Mouse (Mus musculus): ENCODE measurements around the gene Olfr62. TPM values are rescaled to one million over a fixed set of nuclear protein-coding genes. Genes with fewer than 3 reads are reported as not detected.

Olfr62 gene
- polyA plus RNA-seq, 1 experiment from 2014 or later = not detected

GRCm38 (mm10) chr4:118692412-118692973 lies 33.7 kb downstream of the Olfr62 start, which contains the start of gene Olfr1342:
TSS of gene Olfr1342 (minus strand) at chr4:118692756.
- Histone ChIP-seq H3K4me2 (no peak within 1 kb of the TSS), H3K36me3 (no peaks in the 10 kb centered on the region), H3K9ac (no peak within 1 kb of the TSS), H3K27me3 (no peaks in the 10 kb centered on the region), H3K9me3 (no peaks in the 10 kb centered on the region), H3K4me1 (replicated peaks) (no peaks in the 10 kb centered on the region), H3K4me3 (no peak within 1 kb of the TSS), H3K27ac (replicated peaks) (no peak within 1 kb of the TSS)
- 55% methylated on average over 12 of the region's 12 CpGs for WGBS
- no peak for ATAC-seq (ENCODE audit: low read depth)

GRCm38 (mm10) chr4:118693812-118694211 lies 35.1 kb downstream of the Olfr62 start:
- ATAC-seq (ENCODE audit: low read depth) = no peak
- Histone ChIP-seq H3K9ac (no peak overlapping the region), H3K27ac (replicated peaks) (no peak overlapping the region), H3K4me3 (no peak overlapping the region), H3K27me3 (no peaks in the 10 kb centered on the region), H3K9me3 (no peaks in the 10 kb centered on the region), H3K36me3 (no peaks in the 10 kb centered on the region), H3K4me1 (replicated peaks) (no peaks in the 10 kb centered on the region), H3K4me2 (no peak overlapping the region)
- WGBS = 35% methylated on average over 2 of the region's 2 CpGs

DNA sequence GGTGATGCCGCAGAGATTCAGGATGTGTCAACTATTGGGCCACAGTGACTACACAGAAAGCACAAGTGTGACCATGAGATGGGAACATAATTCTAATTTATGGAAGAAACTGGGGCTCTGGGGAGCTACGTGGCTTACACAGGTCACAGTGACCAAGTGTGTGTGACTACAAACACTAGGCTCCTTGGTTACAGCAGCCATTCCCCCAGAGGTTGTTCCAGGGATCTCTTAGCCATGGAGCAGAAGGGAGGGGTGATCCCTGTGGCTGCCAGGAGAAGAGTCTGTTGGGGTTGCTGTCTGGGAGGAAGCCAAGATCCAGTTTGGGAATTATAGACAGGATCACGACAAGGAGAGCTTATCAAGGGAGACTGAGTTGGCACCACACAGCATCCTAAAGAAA lies 44.5 kb downstream of the Olfr62 start, which contains the start of gene Olfr1341:
TSS of gene Olfr1341 (plus strand) at position 301 of the 400 bp plus-strand sequence.
- Histone ChIP-seq H3K4me3 (no peak within 1 kb of the TSS), H3K27ac (replicated peaks) (no peak within 1 kb of the TSS), H3K4me2 (no peak within 1 kb of the TSS), H3K4me1 (replicated peaks) (no peaks in the 10 kb centered on the region), H3K9ac (no peak within 1 kb of the TSS), H3K27me3 (no peaks in the 10 kb centered on the region), H3K36me3 (no peaks in the 10 kb centered on the region), H3K9me3 (no peaks in the 10 kb centered on the region)
- WGBS = 88% methylated on average over 3 of the region's 3 CpGs
- no peak for ATAC-seq (ENCODE audit: low read depth)

GRCm38 (mm10) chr4:118708086-118708485 lies 49.3 kb downstream of the Olfr62 start:
- no peaks in the 10 kb centered on the region for H3K27me3 ChIP-seq
- H3K9me3 ChIP-seq = no peaks in the 10 kb centered on the region
- H3K9ac ChIP-seq = no peak overlapping the region
- no peak for ATAC-seq (ENCODE audit: low read depth)
- H3K27ac ChIP-seq (replicated peaks) = no peak overlapping the region
- no peaks in the 10 kb centered on the region for H3K4me1 ChIP-seq (replicated peaks)
- H3K36me3 ChIP-seq = no peaks in the 10 kb centered on the region
- no peak overlapping the region for H3K4me3 ChIP-seq
- H3K4me2 ChIP-seq = no peak overlapping the region
- 83% methylated on average over 5 of the region's 5 CpGs for WGBS

GRCm38 (mm10) chr4:118711656-118712055 lies 52.9 kb downstream of the Olfr62 start:
- H3K4me2 ChIP-seq = no peak overlapping the region
- no peak overlapping the region for H3K27ac ChIP-seq (replicated peaks)
- H3K4me3 ChIP-seq = no peak overlapping the region
- H3K36me3 ChIP-seq = no peaks in the 10 kb centered on the region
- ATAC-seq (ENCODE audit: low read depth) = no peak
- no peaks in the 10 kb centered on the region for H3K27me3 ChIP-seq
- H3K9me3 ChIP-seq = no peaks in the 10 kb centered on the region
- H3K9ac ChIP-seq = no peak overlapping the region
- 29% methylated on average over 1 of the region's 1 CpGs for WGBS
- no peaks in the 10 kb centered on the region for H3K4me1 ChIP-seq (replicated peaks)

Other genes with a start within 250 kb of the Olfr62 start
- gene Szt2, start 249.7 kb upstream of the Olfr62 start, polyA plus RNA-seq (2015; fragmentation: Nextera tagmentation; extraction: Ambion mirVana) = 7.8 and 9.1 TPM in 2 replicates
- gene Med8, start 249.6 kb upstream of the Olfr62 start, polyA plus RNA-seq (2015; fragmentation: Nextera tagmentation; extraction: Ambion mirVana) = 107 and 119 TPM in 2 replicates
- gene Elovl1, start 230.9 kb upstream of the Olfr62 start, polyA plus RNA-seq (2015; fragmentation: Nextera tagmentation; extraction: Ambion mirVana) = 38.0 and 38.2 TPM in 2 replicates
- 47.2 and 54.7 TPM in 2 replicates for gene Cdc20, start 221.6 kb upstream of the Olfr62 start, polyA plus RNA-seq (2015; fragmentation: Nextera tagmentation; extraction: Ambion mirVana)
- gene Mpl, start 201.4 kb upstream of the Olfr62 start, polyA plus RNA-seq (2015; fragmentation: Nextera tagmentation; extraction: Ambion mirVana) = 0.42 and 0.50 TPM in 2 replicates
- gene Tie1, start 168.9 kb upstream of the Olfr62 start, polyA plus RNA-seq (2015; fragmentation: Nextera tagmentation; extraction: Ambion mirVana) = 19.3 and 21.0 TPM in 2 replicates
- gene 2610528J11Rik, start 132.0 kb upstream of the Olfr62 start, polyA plus RNA-seq (2015; fragmentation: Nextera tagmentation; extraction: Ambion mirVana) = not detected in 2 replicates
- gene Tmem125, start 114.9 kb upstream of the Olfr62 start, polyA plus RNA-seq (2015; fragmentation: Nextera tagmentation; extraction: Ambion mirVana) = not detected in 2 replicates
- gene Cfap57, start 38.2 kb upstream of the Olfr62 start, polyA plus RNA-seq (2015; fragmentation: Nextera tagmentation; extraction: Ambion mirVana) = 0.96 and 1.8 TPM in 2 replicates
- gene Ebna1bp2, start 38.2 kb upstream of the Olfr62 start, polyA plus RNA-seq (2015; fragmentation: Nextera tagmentation; extraction: Ambion mirVana) = 108 and 129 TPM in 2 replicates
- gene Olfr1342, start 33.8 kb downstream of the Olfr62 start, polyA plus RNA-seq (2015; fragmentation: Nextera tagmentation; extraction: Ambion mirVana) = not detected in 2 replicates
- gene Olfr1341, start 44.6 kb downstream of the Olfr62 start, polyA plus RNA-seq (2015; fragmentation: Nextera tagmentation; extraction: Ambion mirVana) = not detected in 2 replicates
- gene Olfr1340, start 61.2 kb downstream of the Olfr62 start, polyA plus RNA-seq (2015; fragmentation: Nextera tagmentation; extraction: Ambion mirVana) = not detected in 2 replicates
- gene Olfr1339, start 73.2 kb downstream of the Olfr62 start, polyA plus RNA-seq (2015; fragmentation: Nextera tagmentation; extraction: Ambion mirVana) = not detected in 2 replicates
- not detected in 2 replicates for gene Olfr1338, start 99.8 kb downstream of the Olfr62 start, polyA plus RNA-seq (2015; fragmentation: Nextera tagmentation; extraction: Ambion mirVana)
- not detected in 2 replicates for gene Olfr1337, start 123.6 kb downstream of the Olfr62 start, polyA plus RNA-seq (2015; fragmentation: Nextera tagmentation; extraction: Ambion mirVana)
- gene Olfr1335, start 151.0 kb downstream of the Olfr62 start, polyA plus RNA-seq (2015; fragmentation: Nextera tagmentation; extraction: Ambion mirVana) = not detected in 2 replicates
- gene Olfr1333, start 177.3 kb downstream of the Olfr62 start, polyA plus RNA-seq (2015; fragmentation: Nextera tagmentation; extraction: Ambion mirVana) = not detected in 2 replicates
- gene Olfr1331, start 205.7 kb downstream of the Olfr62 start, polyA plus RNA-seq (2015; fragmentation: Nextera tagmentation; extraction: Ambion mirVana) = not detected in 2 replicates
- not detected in 2 replicates for gene Olfr1330, start 229.6 kb downstream of the Olfr62 start, polyA plus RNA-seq (2015; fragmentation: Nextera tagmentation; extraction: Ambion mirVana)

All from neural tube, embryonic 13.5 days (tissue).